Mouse (Mus musculus): ENCODE measurements around the gene Slco4c1.

GRCm38 (mm10) chr1:96853541-96853940 lies 18.4 kb downstream of the Slco4c1 start:
- TF ChIP-seq POLR2A (IDR thresholded peaks at IDR 0.05; ENCODE audit: borderline replicate concordance, extremely low read depth, low read depth, low read length) (no peak), CTCF (IDR thresholded peaks at IDR 0.05; ENCODE audit: insufficient read depth, low read length) (no peak)
